Mouse (Mus musculus): ENCODE measurements around the gene Klhl6. TPM values are rescaled to one million over a fixed set of nuclear protein-coding genes. Genes with fewer than 3 reads are reported as not detected.

Klhl6 gene
- polyA plus RNA-seq (2015; fragmentation: Nextera tagmentation; extraction: Ambion mirVana): 6.5 and 7.8 TPM in 2 replicates

DNA sequence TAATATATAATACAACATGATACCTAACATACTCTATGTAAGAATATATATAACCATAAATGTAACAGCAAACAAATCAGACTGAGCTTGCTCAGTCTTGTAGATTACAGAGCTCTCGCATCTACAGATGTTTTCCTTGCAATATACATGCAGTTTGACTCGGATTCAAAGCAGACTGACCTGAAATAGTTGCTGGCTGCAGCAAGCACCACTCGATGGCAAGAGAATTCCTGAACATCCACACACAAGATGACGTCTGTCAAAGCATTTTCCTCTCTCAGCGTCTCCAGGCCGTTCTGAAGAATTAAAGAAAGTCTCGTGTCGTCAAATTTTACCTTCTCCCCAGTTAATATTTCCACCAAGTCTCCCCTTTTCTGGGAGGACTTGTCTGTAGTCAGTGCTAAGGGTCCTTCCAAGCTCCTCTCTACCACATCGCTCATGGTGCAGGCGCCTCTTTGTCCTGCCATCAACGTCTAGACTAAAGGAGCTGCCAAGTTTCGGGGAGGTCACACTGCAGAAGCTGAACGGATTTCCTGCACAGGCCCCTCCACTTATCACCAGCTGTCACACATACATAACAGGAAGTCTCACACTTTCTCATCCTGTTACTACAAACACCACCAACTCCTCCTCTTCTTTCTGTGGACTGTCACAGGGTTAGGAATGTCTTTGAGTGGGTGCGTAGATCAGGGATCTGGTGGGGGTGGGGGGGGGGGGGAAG, at the start of gene Klhl6:
TSS of gene Klhl6 (minus strand) at position 501 of the 721 bp plus-strand sequence.

Other genes starting within 250 kb of the Klhl6 start
- 4.5 and 4.7 TPM in 2 replicates for gene B3gnt5, start 222.8 kb downstream of the Klhl6 start, polyA plus RNA-seq (2015; fragmentation: Nextera tagmentation; extraction: Ambion mirVana)
- 48.8 and 66.1 TPM in 2 replicates for gene Klhl24, start 114.5 kb upstream of the Klhl6 start, polyA plus RNA-seq (2015; fragmentation: Nextera tagmentation; extraction: Ambion mirVana)
- 6.7 and 7.8 TPM in 2 replicates for gene Yeats2, start 158.0 kb upstream of the Klhl6 start, polyA plus RNA-seq (2015; fragmentation: Nextera tagmentation; extraction: Ambion mirVana)